Mouse (Mus musculus): Measurements from ENCODE around the gene Dohh. TPM values are rescaled to one million over a fixed set of nuclear protein-coding genes. Genes with fewer than 3 reads are reported as not detected.
A peak's percentile ranks its signal among the peaks of the same experiment; 100 is the strongest.

The Dohh gene
- total RNA-seq, 2 experiments from 2014 or later, result 80.0 to 103 TPM

- peak; percentile 79 to 84 for DNase-seq (ENCODE audit: low spot score in 2 of 2)
- intact Hi-C loops (cut with DNase I), result no loop called here
These were observed 29.4 kb downstream of the Dohh start for GRCm38 (mm10) chr10:81413310-81414261.

DNA sequence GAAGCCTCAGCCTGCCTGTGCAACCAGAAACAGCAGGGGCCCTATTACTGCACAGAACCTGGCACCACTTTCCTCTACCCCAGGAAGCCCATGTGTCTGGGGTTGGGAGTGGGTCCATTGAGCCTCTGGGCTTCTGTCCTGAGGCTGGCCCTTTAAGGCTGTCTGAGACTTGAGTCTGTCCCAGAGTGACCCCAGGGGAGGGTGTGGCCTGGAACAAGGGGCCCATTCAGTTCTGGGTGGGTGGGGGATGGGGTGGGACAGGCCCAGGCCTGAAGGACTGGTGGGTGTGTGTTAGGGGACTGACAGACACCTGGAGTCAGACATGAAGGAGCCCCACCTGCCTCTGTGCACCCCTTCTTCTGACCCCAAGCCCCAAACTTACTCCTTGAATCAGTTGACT lies 30.5 kb downstream of the Dohh start:
- no peak for DNase-seq (ENCODE audit: low spot score in 2 of 2)
- intact Hi-C loops (cut with DNase I), result no loop called here

DNA sequence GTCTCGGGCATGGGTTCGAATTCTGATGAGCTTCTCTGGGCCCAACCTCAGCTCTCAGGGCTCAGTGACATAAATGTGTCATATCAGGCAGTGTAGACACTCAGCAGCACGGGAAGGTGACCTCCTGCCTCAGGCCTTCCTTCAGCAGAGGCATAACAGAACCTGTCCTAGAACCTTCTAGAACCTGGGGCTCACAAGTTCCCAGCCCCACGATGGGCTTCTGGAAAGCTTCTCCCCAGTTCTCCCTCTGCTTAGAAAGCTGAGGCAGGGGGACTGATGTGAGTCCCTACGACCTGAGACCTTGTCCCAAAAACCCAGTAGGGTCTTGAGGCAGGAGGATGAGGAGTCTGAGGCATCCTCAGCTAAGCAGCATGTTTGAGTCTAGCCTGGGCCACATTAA lies 30.9 kb downstream of the Dohh start:
- DNase-seq (ENCODE audit: low spot score in 2 of 2), result no peak
- intact Hi-C loops (cut with DNase I), result no loop called here

DNA sequence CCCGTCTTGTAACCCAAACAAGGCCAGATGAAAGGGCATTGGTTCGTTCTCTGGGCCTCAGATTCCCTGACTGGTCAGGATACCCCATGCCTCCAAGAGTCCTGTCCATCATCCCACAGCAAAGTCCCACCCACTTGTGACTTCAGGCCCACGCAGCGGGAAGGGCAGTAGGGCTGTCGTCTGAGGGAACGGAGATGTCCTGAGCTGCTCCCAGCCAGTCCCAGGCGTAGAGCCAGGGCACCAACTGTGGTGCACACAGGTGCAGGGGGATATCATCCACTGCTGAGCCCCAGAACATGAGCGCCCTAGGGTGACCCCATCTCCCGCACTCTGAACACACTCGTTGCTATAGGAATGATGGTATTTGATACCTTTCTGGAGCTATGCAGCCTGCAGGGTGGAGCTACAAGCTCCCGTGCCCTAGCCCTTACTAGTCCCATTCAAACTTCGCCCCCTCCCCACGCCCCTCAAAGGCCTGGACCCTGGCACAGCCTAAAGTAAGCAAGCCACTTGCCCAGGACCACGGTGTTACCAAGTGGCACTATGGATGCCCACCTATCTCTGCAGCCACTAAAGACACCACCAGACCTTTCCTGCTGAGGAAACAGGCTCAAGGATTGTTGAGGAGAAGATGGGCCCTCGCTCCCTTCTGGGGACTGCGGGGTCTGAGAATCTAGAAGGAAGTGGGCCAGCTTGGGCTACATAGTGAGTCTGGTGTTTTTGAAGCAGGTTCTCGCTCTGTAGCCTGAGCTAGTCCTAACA lies 31.5 kb downstream of the Dohh start:
- intact Hi-C loops (cut with DNase I), result loop anchor here (2.0 kb wide), 1 partner anchor 15 kb away; no protein-coding TSS in a partner anchor
- DNase-seq (ENCODE audit: low spot score in 2 of 2), result no peak

DNA sequence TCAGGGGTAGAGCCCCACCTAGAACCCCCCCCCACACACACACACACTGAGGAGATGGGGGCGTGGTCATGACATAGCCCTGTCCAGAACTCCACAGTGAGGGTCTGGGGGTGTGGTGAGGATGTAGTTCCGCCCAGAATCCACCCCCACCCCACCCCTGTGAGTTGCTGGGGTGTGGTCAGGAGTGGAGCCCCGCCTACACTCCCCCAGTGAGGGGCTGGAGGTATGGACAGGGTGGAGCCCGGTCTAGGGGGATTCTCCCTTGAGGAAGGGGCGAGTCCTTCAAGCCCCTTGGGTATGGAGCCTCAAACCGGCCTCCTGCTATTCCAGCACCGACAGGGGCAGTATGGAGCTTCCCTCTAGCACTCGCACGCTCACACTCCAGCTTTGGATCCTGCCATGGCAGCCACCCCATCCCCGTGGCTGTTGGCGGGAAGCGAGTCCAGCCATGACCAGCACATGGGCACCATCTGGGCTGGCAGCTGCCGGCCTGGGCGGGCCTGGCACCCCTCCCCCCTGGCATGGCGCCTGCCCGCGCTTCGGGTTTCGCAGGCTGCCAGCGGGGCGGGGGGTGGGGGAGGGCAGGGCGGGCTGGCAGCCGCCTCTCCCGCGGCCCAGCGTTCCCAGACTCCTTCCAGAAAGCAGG lies 32.5 kb downstream of the Dohh start:
- DNase-seq (ENCODE audit: low spot score in 2 of 2), result peak; percentile 88 to 91
- intact Hi-C loops (cut with DNase I), result loop anchor here (2.0 kb wide), 1 partner anchor 14 kb away; no protein-coding TSS in a partner anchor

GRCm38 (mm10) chr10:81417227-81418215 lies 33.3 kb downstream of the Dohh start:
- intact Hi-C loops (cut with DNase I), result loop anchor here (2.0 kb wide), 1 partner anchor 13 kb away; no protein-coding TSS in a partner anchor
- no peak for DNase-seq (ENCODE audit: low spot score in 2 of 2)

DNA sequence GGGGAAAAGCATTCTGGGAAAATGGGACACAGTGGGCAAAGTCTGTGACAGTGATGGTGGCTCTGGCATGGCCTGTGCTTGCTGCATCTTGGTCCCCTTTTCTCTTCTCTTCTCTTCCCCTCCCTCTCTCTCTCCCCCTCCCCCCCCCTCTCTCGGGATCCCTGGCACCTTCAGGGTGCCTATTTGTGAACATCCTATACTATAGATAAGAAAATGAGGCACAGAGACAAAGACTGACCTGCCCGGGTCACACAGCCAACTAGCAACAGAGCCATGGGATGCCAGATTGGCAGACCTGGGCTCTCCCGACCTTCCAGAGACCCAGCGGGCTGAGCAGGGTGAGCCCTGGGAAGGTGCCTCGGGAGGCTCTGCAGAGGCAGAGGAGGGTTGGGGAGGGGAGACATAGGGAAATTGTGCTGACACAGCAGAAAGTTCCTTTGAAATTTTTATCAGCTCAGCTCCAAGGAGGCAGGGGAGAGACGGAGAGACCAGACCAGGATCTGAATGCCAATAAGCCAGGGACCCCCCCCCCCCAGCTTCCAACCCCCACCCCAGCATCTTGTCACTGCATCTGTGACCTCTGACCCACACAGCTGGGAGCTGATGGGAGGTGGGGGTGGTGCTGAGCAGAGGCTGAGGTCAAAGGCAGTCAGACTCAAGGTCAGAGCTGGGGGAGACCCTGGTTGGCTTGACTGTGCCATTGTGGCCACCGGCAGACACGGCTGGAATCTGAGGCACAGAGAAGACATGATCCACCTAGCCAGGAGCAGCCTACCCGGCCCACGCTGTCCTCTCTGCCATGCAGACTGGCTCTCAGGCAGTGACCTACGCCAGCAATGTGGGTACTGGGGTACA lies 34.2 kb downstream of the Dohh start:
- intact Hi-C loops (cut with DNase I), result no loop called here

GRCm38 (mm10) chr10:81419111-81419928 lies 35.1 kb downstream of the Dohh start:
- intact Hi-C loops (cut with DNase I), result no loop called here
- DNase-seq (ENCODE audit: low spot score in 2 of 2), result peak in 1 of 2 experiments; percentile 2

More for the DNA sequence above, 34.2 kb downstream of the Dohh start:
- DNase-seq (ENCODE audit: low spot score in 2 of 2), result no peak

- peak in 1 of 2 experiments; percentile 3 for DNase-seq (ENCODE audit: low spot score in 2 of 2)
- intact Hi-C loops (cut with DNase I), result no loop called here
These were observed 36.1 kb downstream of the Dohh start for GRCm38 (mm10) chr10:81420191-81420767.

DNA sequence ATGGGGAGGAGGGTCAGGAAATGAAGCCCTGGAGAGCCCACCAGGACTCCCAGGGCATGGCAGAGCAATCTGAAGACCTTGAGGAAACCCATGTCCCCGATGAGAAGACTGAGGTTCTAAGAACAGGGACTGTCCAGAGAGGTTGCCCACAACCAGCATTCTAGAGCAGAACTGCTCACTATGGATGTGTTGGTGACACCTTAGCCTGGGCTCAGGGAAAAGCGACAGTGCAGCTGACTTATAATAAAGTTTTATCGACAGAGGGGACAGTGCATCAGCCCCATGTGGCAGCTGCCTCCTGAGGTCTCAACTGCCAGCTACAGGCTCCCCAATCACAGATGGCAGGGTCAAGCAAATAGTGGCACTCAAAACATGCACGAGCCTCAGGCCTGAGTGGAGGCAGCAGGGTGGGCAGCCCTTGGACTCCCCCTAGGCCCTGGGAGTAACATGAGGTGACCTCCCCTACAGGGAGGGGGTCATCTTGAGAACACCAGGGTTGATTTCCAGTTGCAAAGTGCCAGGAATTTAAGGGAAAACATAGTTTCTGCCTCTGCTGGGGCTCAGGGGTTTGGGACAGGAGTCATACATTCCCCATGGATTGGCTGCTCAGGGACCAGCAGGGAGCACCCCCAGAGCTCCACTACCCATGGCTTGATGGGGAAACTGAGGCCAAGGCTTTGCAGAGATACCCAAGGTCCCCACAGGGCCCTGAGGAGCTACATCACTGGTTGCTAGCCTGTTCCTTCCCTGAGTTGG lies 37.0 kb downstream of the Dohh start:
- intact Hi-C loops (cut with DNase I), result no loop called here
- peak in 1 of 2 experiments; percentile 3 for DNase-seq (ENCODE audit: low spot score in 2 of 2)

DNA sequence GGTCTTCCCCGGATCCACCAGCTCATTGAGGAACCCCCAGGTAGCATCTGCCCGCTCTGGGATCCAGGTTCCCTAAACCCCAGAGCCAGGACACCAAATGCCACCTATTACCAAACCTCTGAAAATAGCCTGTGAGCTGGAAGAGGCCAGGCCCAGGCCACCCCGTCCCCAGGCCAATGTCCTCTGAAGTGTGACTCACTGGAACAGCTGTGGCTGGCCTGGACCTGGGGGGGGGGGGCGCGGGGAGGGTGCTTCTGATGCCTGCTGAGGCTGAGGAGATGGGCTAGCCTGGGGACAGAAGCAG lies 37.5 kb downstream of the Dohh start:
- intact Hi-C loops (cut with DNase I), result no loop called here
- no peak for DNase-seq (ENCODE audit: low spot score in 2 of 2)

- intact Hi-C loops (cut with DNase I), result no loop called here
- DNase-seq (ENCODE audit: low spot score in 2 of 2), result no peak
These were observed 38.0 kb downstream of the Dohh start for GRCm38 (mm10) chr10:81422191-81422590.

DNA sequence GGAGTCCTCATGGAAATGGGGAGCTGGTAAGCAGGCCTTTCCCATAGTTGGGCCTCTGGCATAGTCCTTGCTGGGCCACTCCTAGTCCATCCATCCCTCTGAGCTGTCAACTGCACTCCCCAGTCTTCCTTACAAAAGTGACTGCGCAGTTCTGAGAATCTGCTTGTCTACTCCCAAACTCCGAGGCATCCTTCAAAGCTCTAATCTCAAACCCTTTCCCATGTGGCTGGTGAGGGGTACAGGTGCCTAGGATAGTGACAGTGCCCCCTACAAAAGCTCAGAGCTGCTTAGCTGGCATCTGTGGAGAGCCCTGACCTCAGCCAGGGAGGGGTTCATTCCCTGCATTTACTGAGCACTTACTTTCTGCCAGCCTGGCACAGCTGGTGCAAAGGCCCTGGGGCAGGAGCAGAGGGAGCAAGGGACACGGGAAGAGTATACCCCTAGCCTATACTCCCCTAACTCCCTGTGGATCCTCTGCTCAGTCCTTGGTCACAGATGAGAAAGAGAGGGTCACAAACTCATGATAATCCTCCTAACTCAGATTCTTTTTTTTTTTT lies 38.5 kb downstream of the Dohh start:
- intact Hi-C loops (cut with DNase I), result no loop called here
- peak in 1 of 2 experiments; percentile 3 for DNase-seq (ENCODE audit: low spot score in 2 of 2)

DNA sequence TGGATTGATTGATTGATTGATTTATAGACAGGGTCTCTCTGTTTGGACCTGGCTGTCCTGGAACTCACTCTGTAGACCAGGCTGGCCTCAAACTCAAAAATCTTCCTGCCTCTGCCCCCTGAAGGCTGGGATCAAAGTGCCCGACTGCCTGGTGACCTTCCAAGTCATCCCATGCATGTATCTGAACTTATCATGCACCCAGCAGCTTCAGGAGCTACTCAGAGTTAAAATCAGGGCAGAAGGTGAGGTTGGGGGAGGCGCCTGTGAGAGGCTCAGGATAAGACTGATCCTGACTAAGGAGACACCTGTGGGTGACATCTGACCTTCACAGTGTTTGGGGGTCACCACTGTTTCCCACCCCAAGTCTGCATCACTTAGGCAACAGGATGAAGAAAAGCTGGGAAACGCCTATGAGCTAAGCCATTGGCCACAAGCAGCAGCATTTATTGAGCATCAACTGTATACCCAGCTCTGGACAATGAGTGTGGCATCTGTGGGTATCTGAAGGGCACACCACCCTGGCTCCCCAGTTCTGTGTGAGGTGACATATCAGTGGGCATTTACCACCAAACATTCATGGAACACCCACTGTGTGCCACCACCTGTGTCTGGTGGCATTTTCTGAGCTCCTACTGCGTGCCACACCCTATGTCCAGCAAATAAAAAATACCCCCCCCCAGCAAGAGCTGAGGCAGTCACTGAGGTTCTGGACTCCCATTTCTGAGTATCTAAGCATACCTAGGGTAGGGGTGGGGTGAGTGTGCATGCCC lies 39.4 kb downstream of the Dohh start:
- intact Hi-C loops (cut with DNase I), result no loop called here

More for the DNA sequence above, 39.4 kb downstream of the Dohh start:
- DNase-seq (ENCODE audit: low spot score in 2 of 2), result peak; percentile 3 to 21
